Mouse (Mus musculus): Measurements from ENCODE around the gene Tfap2b. TPM values are rescaled to one million over a fixed set of nuclear protein-coding genes. Genes with fewer than 3 reads are reported as not detected.

The Tfap2b gene
- total RNA-seq (2021), result not detected

DNA sequence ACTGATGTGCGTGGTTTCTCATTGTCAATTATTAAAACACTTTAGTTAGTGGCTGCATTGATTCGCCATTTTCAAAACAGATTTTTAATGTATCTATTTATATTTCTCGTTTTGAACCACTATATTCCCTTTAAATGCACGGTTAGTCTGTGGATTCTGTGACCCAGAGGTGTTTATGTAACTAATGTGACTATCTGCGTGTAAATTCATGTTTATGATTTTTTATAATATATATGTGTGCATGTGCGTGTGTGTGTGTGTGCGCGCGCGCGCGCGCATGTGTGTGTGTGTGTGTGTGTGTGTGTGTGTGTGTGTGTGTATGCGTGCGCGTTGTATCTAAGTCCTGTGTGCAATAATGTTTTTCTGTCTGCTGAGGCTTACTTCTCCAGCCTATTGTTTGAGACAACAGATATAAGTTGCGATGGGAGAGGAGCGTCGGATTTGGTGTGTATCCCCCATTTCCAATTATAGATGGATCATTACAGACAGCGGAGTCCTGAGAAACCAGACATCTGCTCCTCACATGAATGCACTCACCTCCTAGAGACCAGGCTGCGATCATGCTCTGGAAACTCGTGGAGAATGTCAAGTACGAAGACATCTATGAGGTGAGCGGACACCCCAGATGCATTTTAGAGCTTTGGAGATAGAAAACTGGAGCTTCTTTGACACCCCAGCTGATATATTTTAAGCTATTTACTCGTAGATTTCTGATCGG, at the start of gene Tfap2b:
TSS of gene Tfap2b (plus strand) at position 274 of the 718 bp plus-strand sequence.
- no peak for DNase-seq
- intact Hi-C loops (cut with DNase I), result loop anchor here (5.0 to 10.0 kb wide), 2 partner anchors 766 to 1304 kb away; no protein-coding TSS in a partner anchor

DNA sequence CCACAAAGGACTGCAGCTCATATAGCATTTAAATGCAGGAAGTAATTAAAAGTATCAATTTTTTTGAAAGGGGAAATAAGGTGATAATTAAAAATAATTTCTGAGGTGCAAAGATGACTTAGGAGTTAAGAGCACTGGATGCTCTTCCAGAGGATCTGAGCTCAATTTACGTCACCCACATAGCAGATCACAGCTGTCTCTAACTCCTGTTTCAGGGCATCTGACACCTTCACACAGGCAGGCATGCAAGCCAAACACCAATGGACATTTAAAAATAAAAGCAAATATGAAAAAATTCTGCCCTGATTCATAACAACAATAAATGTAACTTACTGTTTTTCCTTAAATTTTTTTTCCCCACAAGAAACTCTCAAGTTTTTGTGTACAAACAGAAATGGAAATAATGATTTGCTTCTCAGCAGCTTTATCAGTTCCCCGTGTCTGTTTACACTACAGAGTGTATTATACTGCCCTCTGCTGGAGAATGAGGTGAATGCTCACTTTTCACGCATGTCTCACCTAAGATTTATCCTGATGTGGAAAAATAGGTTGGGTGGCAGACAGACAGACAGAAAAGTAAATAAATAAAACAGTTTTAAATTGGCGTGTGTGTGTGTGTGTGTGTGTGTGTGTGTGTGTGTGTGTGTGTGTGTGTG, 29.8 kb upstream of the Tfap2b start:
- DNase-seq, result no peak
- intact Hi-C loops (cut with DNase I), result loop anchor here (5.0 kb wide), 1 partner anchor 817 kb away; no protein-coding TSS in a partner anchor

DNA sequence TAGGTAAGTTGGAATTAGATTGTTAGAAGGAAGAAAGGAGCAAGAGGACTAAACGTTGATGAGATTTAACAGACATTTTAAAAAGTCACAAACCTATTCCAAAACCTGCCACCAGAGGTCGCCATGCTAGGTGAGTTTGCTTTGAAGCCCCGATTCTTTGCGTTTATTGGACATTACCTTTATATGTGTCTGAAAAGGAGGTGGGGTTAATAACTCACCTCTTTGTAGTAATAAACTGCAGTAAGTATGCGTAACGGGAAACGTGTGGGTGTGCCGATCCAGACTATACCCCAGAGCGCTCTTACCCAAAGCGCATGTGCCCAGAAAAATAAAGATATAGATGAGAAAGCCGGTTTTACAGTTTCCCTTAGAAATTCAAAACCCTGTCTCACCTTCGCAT, 3.1 kb upstream of the Tfap2b start:
- DNase-seq, result no peak
- intact Hi-C loops (cut with DNase I), result loop anchor here (5.0 to 10.0 kb wide), 2 partner anchors 769 to 1307 kb away; no protein-coding TSS in a partner anchor

DNA sequence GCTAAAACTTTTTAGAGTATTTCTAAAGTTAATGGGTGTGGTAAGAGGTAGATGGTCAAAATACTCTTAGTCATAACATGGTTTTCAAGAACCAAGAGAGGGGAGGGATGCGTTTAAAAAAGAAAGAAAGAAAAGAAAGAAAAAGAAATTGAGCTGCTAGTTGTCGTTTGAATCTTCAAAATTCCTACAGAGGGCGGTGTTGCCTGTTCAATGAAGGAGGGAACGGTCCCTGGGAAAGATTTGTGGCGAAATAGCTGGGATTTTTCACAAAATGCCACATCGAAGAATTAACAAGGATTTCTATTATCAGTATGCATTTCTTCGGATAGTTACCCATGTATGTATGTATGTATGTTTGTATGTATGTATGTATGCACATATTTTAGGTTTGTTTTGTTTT, 2.5 kb upstream of the Tfap2b start:
- intact Hi-C loops (cut with DNase I), result loop anchor here (5.0 to 10.0 kb wide), 2 partner anchors 769 to 1306 kb away; no protein-coding TSS in a partner anchor
- no peak for DNase-seq

DNA sequence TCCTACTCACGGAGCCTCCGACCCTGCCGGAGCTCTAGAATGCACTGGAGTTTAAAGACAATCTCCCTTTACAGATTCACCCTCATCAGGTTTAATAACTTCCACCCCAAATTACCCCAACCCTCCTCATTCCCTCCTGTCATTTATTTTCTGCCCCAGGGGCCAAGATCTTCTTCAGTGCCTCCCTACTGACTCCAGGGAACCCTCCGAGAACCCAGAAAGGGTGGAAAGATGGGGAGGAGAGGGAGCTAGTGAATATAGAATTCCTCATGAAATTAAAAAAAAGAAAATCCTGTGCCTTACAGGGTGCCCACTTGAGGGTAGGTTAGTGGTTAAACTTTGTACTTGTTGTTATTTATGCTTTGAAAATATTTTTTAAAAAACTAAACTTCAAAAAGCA, 1.1 kb upstream of the Tfap2b start:
- DNase-seq, result no peak
- intact Hi-C loops (cut with DNase I), result loop anchor here (5.0 to 10.0 kb wide), 2 partner anchors 767 to 1305 kb away; no protein-coding TSS in a partner anchor

DNA sequence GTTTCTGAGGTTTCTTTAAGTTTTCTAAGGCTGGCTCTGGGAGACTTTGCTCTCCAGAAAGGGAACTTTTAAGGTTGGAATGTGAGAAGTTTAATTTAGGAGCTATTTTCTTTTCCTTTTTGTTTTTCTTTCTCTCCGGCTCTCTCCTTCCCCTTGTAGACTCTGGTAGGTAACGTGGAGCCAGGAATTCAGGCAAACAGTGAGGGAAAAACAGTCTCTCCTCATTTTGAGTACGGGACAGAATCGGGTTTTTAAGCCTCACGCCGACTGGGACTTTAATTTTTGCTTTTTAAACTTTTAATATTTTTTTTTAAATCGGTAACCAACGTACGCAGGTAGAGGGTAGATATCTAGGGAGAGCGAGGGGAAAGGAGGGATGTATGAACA, 638 bp downstream of the Tfap2b start:
- no peak for DNase-seq
- intact Hi-C loops (cut with DNase I), result loop anchor here (5.0 to 10.0 kb wide), 2 partner anchors 765 to 1303 kb away; no protein-coding TSS in a partner anchor

DNA sequence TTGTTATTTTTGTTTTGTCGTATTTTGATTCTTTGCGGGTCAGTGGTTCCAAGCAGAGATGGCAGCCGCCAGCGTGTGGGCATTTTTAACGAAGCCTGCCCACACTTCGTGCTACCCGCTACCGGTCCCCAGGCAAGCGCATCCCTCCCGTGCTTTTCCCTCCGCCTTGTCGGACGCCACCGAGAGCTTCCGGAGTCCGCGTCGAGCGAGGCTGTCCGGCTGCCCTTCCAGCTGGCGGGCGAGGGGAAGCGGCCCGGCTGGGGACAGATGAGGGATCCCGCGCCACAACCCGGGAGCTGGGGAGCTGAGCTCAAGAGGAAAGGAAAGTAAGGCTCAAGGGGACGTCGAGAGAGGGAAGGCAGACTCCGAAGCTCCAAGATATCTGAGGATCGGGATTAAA, 1.1 kb downstream of the Tfap2b start:
- DNase-seq, result no peak
- intact Hi-C loops (cut with DNase I), result loop anchor here (5.0 to 10.0 kb wide), 2 partner anchors 765 to 1303 kb away; no protein-coding TSS in a partner anchor

DNA sequence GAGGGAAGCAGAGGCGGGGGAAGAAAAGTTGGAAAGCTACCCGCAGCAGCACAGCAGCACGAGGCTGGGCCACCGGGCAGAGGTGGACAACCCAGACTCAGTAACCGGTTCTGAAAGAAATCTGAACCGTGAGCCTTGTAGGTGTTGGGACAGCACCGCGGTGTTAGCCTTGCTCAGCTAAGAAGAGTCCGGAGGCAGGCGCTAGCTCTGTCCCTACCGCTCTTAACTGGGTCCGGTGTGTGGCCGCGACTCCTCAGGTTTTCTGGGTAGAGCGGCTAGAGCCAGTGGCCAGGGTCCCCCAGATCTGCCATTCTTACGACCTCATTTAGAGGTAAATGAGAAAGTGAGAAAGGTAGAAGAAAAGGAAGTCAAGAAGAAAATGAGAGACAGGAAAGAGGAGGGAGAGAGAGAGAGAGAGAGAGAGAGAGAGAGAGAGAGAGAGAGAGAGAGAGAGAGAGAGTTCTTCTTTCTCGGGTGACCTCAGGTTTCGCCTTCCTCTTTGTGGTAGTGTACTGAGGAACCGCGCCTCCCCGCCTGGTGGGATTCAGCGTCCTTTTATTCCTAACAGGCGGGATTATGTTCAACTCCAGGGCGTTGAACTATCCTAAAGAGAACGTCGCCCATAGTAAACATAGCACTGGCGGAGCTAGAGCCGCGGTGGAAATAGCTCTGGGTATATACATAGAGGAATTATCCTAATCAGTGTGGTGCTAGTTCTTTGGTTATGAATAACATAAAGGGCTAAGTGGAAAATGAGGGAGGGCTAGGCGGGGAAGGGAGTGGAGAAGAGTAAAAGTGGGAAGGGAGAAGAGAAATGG, 1.7 kb downstream of the Tfap2b start:
- intact Hi-C loops (cut with DNase I), result no loop called here

DNA sequence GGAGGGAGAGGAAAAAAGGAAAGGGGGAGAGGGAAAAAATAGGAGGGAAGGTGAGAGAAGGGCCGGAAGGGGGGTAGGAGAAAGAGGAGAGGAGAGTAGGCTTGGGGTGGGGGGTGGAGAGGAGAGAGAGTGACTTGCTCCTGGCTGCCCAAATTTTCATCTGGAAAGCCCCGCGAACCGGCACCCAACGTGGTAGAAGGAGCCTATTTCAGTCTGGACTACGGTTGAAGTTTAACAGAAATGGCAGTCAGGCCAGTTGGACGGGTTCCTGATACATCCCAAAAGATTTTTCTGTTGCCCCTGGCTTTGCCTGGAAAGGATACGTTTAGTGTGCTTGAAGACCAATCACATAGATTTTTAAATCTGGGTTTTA, 2.3 kb downstream of the Tfap2b start:
- intact Hi-C loops (cut with DNase I), result no loop called here
- DNase-seq, result no peak

More for the DNA sequence above, 1.7 kb downstream of the Tfap2b start:
- DNase-seq, result no peak

DNA sequence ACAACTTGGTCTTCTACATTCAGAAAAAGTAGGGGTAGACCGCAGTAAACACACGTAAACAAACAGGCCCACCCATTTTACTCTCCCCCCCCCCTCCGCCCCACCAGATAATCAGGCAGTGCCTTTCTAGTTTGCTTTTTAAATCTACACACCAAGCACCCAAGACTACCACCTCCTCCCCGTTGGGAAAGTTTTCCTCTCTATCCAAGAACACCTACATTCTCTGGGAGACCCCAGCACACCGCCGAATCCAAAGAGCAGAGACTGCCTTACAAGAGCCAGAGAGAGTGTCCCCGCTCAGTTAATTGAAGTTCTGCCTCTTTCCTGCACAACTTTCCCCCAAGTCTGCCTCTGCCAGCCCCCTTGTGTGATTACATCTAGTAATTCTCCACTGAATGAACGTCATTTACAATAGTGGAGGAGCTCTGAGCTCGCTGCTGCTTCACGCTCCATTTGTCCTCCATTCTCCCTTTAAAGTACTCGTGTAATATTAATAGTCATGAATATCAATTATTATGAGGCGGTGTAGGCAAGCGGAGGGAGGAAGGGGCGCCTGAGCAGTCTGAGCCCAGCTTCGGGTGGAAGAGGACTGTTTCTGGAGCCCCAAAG, 2.9 kb downstream of the Tfap2b start:
- DNase-seq, result no peak
- intact Hi-C loops (cut with DNase I), result no loop called here

DNA sequence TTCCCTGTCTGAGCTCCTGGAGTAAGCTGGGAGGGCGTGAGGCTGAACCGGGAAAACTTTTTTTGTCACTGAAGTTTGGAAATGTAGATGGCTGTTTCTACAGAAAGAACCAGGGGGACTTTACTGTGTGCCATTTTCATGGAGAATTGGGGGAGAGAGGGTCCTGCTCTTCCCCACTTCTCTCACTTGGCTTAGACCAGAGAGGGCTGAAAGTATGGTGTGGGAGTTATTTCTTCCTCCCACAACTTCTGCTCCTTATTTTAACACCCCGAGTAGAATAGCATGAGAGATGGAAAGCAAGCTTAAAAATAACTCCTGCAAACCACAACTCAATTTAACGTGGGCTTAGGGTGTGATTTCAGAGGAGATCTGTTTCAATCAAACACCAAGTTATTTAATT, 4.0 kb downstream of the Tfap2b start:
- DNase-seq, result no peak
- intact Hi-C loops (cut with DNase I), result no loop called here

DNA sequence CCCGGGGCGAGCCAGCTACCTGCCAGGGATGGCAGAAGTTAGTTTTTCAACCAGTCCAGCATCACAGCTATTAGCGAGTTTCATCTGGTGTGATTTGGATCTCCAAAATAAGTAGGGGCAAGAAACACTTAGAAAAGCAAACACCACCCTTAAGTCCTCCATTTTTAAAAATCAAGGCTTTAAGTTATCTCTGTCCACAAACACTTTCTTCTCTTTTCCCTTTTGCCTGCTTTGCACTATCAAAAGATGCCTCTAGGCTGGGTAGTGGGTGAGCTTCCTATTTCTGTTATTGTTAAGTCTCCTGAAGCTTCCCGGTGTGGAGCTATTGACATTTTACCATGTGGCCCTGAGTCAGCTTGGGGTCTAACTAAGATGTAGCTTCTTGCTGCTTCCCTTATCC, 4.5 kb downstream of the Tfap2b start:
- DNase-seq, result no peak
- intact Hi-C loops (cut with DNase I), result no loop called here

DNA sequence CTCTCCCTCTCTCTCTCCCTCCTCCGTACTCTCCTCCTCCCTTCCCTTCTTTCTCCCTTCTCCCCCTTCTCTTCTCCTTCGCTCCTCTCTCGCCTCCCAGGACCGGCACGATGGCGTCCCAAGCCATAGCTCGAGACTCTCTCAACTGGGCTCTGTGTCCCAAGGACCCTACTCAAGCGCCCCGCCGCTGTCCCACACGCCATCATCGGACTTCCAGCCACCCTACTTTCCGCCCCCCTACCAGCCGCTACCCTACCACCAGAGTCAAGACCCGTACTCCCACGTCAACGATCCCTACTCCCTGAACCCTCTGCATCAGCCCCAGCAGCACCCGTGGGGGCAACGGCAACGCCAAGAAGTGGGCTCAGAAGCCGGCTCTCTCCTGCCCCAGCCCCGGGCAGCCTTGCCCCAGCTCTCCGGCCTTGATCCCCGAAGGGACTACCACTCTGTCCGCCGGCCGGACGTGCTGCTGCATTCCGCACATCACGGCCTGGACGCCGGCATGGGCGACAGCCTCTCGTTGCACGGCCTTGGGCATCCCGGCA, 5.2 kb downstream of the Tfap2b start:
- no peak for DNase-seq
- intact Hi-C loops (cut with DNase I), result no loop called here

DNA sequence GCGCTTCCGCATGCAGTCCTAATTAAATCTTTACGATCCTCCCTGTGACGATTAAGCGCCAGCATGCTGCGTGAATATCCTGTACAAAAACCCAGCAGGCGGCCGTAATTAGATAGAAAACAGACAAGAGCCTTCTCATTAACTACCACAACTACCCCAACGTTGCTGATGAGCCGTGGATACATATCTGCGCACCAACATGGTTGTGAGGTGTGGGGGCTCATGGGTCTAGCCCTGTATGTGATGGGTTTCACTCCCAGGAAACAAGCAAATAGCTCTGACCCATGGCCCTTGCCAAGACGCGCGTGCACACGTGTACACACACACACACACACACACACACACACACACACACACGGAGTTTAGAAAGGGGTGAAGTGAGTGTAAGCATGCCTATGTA, 8.7 kb downstream of the Tfap2b start:
- intact Hi-C loops (cut with DNase I), result no loop called here
- no peak for DNase-seq

DNA sequence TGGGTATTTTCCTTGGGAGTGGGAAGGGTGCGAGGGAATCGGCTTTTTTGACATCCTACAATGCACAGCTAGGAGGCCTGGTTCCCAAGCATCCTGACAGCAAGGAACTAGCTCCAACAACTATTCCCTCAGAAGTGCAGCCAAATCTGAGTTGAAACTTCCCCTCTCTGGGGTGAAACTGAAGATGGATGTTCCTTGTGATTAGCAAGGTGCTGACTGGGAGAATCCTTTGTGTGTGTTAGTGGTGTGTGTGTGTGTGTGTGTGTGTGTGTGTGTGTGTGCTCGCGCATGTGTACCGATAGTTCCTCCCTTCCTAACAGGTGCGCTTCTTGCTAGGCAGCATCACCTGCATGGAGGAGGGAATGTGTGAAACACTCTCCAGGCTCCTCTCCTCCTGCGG, 9.5 kb downstream of the Tfap2b start:
- intact Hi-C loops (cut with DNase I), result no loop called here
- DNase-seq, result no peak

DNA sequence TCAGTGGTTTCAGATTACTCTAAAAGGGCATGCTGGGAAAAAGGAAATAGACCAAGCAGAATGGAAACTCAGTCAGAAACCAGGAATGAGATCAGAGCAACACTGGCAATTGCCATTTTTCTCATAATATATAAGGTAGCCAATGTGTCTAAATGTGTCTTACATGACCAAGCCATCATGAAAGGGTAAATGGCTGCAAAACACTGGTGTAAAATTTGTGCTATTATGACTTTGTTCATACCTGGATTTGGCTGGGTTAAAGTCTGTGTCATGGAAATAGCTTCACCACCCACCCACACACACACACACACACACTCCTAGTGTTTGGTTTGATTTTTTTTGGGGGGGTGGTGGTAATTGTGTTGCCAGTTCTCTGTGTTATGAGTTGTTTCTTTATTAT, 10.7 kb downstream of the Tfap2b start:
- DNase-seq, result no peak
- intact Hi-C loops (cut with DNase I), result no loop called here

DNA sequence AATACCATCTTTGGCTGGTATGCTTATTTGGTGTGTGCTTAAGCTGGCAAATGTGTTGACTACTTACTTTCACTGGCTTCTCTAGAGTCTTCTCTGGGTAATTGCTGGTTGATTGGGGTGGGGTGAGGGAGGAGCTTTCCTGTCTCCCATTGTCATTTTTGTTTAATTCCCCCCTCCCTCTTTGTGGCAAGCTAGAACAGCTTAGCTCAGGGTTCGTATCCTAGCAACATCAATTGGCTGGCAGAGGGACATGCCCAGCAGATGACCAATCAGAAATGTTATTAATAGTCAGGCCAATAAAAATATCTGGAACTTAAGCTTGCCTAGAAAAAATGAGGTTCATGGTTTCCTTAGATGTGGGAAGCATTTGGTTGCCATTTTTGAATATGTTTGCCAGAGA, 11.8 kb downstream of the Tfap2b start:
- DNase-seq, result no peak
- intact Hi-C loops (cut with DNase I), result no loop called here

DNA sequence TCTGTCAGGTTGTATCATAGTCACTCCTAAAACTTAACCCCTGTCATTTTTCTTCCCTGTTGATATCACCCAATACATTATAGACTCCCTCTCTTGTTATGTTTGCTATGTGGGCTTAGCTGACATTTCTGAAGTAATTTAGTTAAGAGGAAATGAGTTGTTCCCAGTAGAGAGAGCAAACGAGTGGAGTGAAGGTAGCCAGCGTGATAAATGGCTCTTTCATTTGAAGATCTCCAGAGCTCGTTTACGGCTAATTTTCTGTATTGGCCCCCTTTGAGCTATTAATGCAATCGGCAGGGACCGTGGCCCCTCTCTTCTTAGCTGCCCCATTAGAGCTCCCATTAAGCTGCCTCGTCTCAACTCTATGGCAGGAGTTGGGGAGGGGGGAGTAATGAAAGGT, 12.9 kb downstream of the Tfap2b start:
- intact Hi-C loops (cut with DNase I), result no loop called here
- no peak for DNase-seq

DNA sequence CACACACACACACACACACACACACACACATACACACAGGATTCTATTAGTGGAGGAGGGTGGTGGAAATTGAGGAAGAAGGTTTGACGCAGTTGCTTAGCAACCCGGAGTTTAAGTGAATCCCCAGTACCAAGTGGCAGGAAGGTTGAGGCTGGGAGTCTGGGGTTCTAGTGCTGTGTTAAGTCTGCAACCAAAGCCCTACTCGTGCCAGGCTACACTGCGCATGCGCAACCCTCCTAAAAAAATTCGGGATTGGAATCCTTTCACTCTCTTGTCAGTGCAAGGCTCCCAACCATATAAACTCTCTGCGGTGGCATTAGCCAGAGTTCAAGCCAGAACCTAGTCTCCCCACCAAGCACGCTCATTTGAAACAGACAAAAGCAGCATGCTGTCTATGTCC, 18.0 kb downstream of the Tfap2b start:
- intact Hi-C loops (cut with DNase I), result no loop called here

DNA sequence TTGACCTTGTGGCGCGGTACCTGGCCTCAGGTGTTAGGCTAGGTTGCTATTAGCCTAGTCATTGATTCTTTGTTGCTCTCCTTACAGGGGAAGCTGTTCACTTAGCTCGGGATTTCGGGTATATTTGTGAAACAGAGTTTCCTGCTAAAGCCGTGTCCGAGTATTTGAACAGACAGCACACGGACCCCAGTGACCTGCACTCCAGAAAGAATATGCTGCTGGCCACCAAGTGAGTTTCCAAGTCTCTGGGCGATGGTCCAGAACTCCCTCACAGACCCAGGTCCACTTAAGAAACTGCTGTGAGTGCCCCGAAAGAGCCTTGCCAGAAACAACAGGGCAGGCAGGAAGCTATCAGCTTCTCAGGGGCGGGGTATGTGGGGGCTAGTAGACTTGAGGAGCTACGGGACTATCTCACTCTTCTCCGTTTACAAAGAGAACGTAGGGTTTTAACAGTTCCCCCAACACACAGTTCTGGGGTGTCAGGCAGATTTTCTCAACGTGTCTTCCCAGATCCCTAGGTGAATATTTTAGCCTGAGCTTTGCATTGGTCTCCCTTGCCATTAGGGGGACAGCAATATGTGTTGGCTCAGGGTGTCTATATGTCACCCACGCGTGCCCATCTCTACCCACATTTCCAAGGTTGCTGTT, 22.3 kb downstream of the Tfap2b start:
- DNase-seq, result no peak
- intact Hi-C loops (cut with DNase I), result no loop called here

More for the DNA sequence above, 18.0 kb downstream of the Tfap2b start:
- no peak for DNase-seq

Data from heart, postnatal 36 days (tissue).